Mouse (Mus musculus): ENCODE measurements around the gene Rhov.
A peak's percentile ranks its signal among the peaks of the same experiment; 100 is the strongest.

Rhov gene

GRCm38 (mm10) chr2:119289014-119289416 lies 17.9 kb upstream of the Rhov start:
- no peak for DNase-seq

GRCm38 (mm10) chr2:119288270-119288882 lies 17.3 kb upstream of the Rhov start, which contains the start of gene Vps18:
Gene Vps18 (plus strand): TSS chr2:119288740.
- DNase-seq, result peak; percentile 97

DNA sequence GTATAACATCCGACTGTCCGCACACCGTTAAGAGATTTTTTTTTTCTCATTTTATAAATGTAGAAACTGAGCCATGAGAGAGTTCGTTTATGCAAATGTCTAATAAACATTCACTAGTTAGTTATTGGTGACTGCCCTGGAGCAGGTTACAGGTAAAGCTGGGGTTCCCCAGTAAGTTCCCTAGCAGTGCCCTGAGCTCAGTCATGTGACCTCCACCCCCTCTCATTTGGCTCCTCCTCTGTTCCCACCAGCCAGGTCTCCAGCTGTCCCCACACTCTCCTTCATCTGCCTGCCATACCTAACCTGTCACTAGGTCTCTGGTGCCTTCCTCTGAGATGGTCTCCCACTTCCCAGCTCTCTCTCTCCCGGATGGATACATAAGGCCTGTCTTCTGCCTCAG lies 16.3 kb upstream of the Rhov start:
- DNase-seq, result peak; percentile 46

GRCm38 (mm10) chr2:119281899-119282565 lies 11.0 kb upstream of the Rhov start:
- no peak for DNase-seq

GRCm38 (mm10) chr2:119277810-119278209 lies 6.7 kb upstream of the Rhov start:
- no peak for DNase-seq

GRCm38 (mm10) chr2:119276926-119277325 lies 5.9 kb upstream of the Rhov start:
- no peak for DNase-seq

DNA sequence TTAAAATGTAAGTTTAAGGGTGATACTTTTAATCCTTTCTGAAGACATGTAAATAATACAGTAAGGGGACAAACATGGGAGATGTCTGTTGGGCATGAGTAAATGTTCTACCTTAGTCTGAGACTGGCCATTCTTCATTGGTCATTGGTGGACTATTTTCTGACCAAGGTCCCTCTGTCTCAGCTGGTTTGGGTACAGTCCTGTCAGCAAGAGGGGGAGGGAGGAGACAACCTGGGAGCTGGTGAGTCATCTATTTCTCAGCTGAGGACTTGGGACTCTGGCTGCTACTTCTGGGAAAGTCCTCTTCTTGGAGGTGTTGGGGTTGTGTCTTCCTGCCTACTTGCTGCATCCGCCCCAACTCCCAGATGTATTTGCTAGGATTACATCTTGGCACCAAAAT lies 3.1 kb upstream of the Rhov start:
- no peak for DNase-seq

DNA sequence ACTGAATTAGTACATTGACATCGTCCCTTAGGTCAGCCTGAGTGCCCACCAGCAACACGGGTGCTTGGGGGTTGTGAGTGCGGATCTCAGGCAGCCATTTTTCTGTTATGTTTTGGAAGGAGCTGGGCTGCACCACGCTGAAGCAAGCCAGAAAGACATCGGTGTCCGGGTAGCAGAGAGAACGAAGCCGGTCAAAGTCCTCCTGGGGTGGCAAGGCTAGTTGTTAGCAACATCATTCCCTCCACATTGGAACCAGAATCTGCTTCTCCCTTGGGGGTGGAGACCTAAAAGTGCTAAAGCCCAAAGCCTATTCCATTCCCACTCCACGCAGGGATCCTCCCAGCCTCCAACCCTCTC lies 808 bp downstream of the Rhov start:
- no peak for DNase-seq

DNA sequence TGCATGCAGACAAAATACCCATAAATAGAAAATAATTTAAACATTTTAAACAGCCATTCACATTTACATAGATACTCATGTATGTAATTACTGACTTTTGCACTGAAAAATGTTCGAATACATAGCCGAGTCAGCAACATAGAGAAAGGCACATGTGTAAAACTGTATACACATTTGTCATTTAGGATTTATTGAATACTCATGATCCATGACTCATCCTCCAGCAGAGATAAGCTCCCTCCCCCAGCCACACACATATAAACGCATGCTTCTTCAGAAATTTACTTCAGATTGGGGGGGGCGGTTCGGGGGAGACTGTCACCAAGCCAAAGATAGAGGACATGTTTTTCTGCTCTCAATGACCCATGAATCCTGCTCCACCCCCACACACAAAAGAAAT lies 7.3 kb downstream of the Rhov start:
- DNase-seq, result no peak

DNA sequence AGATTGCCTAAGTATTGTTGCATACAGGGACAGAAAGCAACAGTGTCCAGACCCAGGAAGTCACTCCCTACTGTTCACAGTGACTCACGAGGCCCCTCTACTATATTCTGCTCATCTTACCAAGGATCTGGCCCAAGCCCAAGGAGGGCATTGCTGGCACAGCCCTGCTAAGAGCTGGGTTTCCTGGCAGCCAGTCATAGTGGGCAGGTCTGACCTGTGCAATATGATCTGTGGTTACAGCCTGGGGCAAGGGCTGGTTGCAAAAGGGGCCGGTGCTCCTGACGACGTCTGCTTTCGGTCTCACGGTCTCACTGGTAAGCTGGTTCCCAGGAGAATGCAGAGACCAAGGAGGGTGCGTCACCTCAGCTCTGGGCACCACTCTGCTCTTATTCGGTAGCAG lies 8.1 kb downstream of the Rhov start:
- no peak for DNase-seq

GRCm38 (mm10) chr2:119261326-119261725 lies 9.7 kb downstream of the Rhov start:
- DNase-seq, result no peak

GRCm38 (mm10) chr2:119260518-119260917 lies 10.6 kb downstream of the Rhov start:
- no peak for DNase-seq

DNA sequence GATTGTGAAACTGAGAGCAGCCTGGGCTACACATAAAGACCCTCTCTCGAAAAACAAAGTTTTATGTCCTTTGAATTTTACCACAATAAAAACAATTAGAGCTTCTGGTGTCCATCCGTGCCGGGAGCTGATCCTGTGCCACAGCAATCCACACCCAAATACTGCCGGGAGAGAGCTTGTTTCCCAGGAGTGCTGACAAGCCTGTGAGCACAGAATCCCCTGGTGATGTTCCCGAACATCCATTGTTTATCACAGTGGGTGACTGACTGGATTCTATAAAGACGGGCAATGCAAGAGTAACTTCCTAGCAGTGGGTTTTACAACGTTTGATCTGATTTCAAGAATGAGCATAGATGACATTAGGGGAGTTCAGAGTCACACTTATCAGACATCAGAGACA lies 16.1 kb downstream of the Rhov start:
- no peak for DNase-seq

DNA sequence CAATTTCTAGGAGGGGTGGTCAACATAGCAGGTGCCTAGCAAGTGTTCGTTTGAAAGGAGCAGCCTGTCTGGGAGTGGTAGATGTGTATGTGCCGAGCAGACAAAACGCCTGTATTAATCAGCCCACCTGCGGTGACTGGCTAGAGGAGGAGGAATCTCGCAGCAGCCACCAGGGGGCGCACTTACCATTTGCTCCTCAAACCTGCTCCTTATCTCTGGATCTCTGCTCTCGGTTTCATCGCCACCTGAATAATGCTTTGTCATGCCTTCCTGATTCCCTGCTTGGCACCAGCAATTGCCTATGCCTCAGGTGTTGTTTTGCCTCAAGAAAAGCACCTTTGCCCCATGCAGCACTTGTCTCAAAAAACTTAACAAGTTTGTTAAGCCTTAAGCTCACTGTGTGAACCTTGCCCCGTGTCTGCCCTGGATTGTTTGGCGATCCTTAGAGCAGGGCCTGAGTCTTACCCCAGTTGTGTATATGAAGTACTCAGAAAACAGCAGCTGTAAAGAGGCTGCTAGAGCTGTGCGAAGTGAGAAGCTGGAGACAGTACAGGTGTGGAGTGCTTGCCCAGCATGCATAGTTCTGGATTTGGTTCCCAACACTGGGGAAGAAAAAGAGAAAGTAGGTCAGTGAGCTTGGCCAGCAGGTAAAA lies 20.1 kb downstream of the Rhov start:
- peak; percentile 83 for DNase-seq

DNA sequence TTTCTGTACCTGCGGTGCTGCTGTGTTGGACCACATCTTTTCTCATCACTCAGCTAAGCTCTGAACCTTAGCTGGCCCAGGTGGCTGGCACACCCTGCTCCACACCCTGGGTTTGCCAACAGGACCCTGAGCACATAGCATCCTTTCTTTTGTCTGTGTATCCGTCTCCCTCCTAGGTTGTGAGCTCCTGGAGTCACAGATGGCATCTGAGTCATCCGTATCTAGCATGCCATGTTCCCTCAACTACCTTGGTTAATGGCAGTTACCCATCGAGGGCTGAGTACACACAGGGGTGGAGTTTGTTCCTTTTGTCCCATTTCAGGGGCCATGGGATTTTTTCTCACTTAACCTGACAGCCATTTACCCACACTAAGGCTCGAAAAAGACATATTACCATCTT lies 20.7 kb downstream of the Rhov start:
- DNase-seq, result peak; percentile 22

- DNase-seq, result peak; percentile 17
These were observed 21.4 kb downstream of the Rhov start for GRCm38 (mm10) chr2:119249592-119250061.

GRCm38 (mm10) chr2:119247904-119248303 lies 23.2 kb downstream of the Rhov start:
- no peak for DNase-seq

DNA sequence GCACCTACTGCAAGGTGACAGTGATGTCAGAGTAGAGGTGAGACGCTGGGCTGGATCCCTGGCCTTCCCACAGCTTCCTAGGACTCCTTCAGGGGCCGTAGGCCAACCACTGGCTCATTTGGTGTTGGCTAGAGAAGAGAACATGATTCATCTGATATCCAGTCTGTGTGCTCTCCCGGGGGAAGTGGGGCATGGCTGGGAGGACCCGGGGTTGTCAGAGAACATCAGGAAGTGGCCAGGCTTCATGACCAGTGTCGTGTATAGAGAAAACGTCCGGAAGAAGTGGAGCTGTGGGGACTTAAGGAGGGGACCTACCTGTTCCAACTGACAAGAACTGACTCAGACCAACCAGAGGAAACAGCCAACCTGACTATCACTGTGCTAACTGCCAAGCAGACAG lies 25.8 kb downstream of the Rhov start:
- DNase-seq, result no peak

DNA sequence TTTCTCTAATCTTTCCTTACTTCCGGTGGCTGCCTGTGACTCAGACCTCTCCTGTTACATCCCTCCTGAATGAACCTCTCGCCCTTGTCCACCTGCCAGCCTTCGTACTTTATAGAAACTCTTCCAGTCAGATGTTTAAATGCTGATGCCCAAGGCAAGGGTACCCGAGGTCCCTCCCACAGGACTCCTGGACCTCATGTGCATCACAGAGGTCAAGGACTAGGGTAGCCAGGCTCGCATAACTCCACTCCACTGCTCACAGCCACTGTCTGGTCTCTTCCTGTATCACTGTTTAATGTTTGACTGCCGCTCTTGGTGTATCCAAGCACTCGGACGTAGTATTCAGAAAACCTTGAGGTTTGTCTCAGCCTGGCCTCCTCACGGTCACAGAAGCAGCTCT lies 28.5 kb downstream of the Rhov start:
- DNase-seq, result no peak

DNA sequence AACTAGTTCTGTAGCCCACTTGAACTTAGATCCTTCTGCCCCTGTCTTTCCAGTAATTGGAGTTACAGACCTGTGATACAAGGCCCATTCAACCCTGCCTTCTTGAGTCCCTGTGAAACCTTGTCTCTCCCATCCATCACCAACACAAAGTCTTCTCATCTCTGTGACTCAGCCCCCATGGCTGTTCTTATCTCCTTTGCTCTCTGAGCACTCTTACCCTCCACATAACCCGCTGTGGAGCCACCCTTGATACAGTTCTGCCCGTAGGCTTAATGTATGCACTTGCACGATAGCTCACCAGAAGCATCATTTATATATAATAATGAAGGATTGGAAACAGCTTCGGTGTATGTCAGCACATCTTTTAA lies 30.3 kb downstream of the Rhov start:
- no peak for DNase-seq

- DNase-seq, result no peak
These were observed 30.8 kb downstream of the Rhov start for GRCm38 (mm10) chr2:119240075-119240818.

DNA sequence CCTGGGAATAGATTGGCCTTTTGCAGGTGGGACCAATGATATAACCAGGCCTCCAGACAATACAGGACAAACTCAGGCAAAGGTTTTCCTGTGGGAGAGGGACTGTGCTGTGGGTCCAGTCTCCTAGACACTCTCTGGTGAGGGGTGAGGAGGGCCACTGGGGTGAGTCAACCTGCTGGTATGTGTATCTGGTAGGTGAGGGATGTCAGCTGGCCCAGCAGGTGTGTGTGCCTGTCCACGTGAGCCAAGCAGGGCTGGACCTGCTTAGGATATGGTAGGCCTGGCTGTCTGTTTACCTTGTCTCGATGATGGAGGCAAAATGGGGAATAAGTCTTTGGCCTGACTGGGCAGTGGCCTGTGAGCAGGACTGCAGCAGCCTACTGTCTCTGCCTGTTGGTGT lies 32.4 kb downstream of the Rhov start:
- DNase-seq, result no peak

- DNase-seq, result no peak
These were observed 33.2 kb downstream of the Rhov start for GRCm38 (mm10) chr2:119237871-119238220.
